Mouse (Mus musculus) heart, adult 2 months (tissue): Measurements from ENCODE around the gene Rasa3. TPM values are rescaled to one million over a fixed set of nuclear protein-coding genes. Genes with fewer than 3 reads are reported as not detected.

Experiments used
- DNase-seq, 2 experiments: peaks; one replicate each; pipeline ENCODE4 v3.0.0; 2021
- H3K27ac ChIP-seq: fragments of 200-600 bp; 2 replicates; pipeline ENCODE4 v1.8.1; 2022
- H3K27me3 ChIP-seq: fragments of 200-500 bp; 2 replicates; pipeline ENCODE4 v1.6.1; 2012; ENCODE audit warnings: mild to moderate bottlenecking, low read length, inconsistent platforms, mixed read lengths; ENCODE audit not compliant: control insufficient read depth, insufficient read depth
- H3K36me3 ChIP-seq: fragments of 200-500 bp; 2 replicates; pipeline ENCODE4 v1.6.1; 2012; ENCODE audit warnings: low read length, inconsistent platforms; ENCODE audit not compliant: control insufficient read depth, insufficient read depth
- H3K4me1 ChIP-seq: fragments of 200-500 bp; 2 replicates; pipeline ENCODE4 v1.6.1; 2011; ENCODE audit warnings: low read length; ENCODE audit not compliant: control insufficient read depth, insufficient read depth
- H3K4me3 ChIP-seq: fragments of 200-600 bp; 2 replicates; pipeline ENCODE4 v1.8.1; 2022
- H3K79me2 ChIP-seq: fragments of 200-500 bp; replicated peaks from 2 replicates; pipeline ENCODE4 v1.6.1; 2012; ENCODE audit warnings: mild to moderate bottlenecking, inconsistent platforms, low read length, moderate library complexity, mixed read lengths; ENCODE audit not compliant: control insufficient read depth, insufficient read depth
- H3K9ac ChIP-seq: fragments of 200-500 bp; 2 replicates; pipeline ENCODE4 v1.6.1; 2012; ENCODE audit warnings: low read depth, mild to moderate bottlenecking, control low read depth, inconsistent platforms, low read length, mixed read lengths
- CTCF ChIP-seq: fragments of 200-600 bp; IDR thresholded peaks from 2 replicates; pipeline ENCODE4 v1.8.1; 2022; ENCODE audit warnings: antibody characterized with exemption, mild to moderate bottlenecking, moderate library complexity
- EP300 ChIP-seq: fragments of 200-500 bp; IDR thresholded peaks from 2 replicates; pipeline ENCODE4 v1.6.1; 2011; ENCODE audit warnings: low read depth, low read length, control low read depth; ENCODE audit not compliant: insufficient read depth
- POLR2A ChIP-seq: fragments of 200-500 bp; IDR thresholded peaks from 2 replicates; pipeline ENCODE4 v1.6.1; 2011; ENCODE audit warnings: mild to moderate bottlenecking, low read depth, low read length, control low read depth; ENCODE audit not compliant: insufficient read depth
- WGBS: fragments of 180-500 bp; shearing (Covaris S2); methylation state at CpG from one replicate; pipeline ENCODE4 v1.1.7; 2018; 5-methylcytosine and 5-hydroxymethylcytosine counted together
- intact Hi-C: fragments of 180-260 bp; cut with DNase I; formaldehyde crosslinking; loops from one replicate; pipeline ENCODE4 v1.15.1; 2025
- long read RNA-seq: library from polyadenylated mRNA; stranded (forward); transcript quantifications from one replicate; pipeline ENCODE4 v2.0.0, GENCODE M21; 2021
- polyA plus RNA-seq: library from polyadenylated mRNA; depleted of rRNA; stranded (reverse); fragments of >200 nt; gene quantifications from 2 replicates; pipeline ENCODE4 v1.2.3, GENCODE M21; 2012; rRNA removed
- total RNA-seq, 2 experiments: library from RNA; stranded (reverse); gene quantifications; 2 replicates each; pipeline ENCODE4 v1.2.3; 2021

Gene Rasa3
- total RNA-seq (10 to 100 TPM; 14.6 to 16.9 TPM), polyA plus RNA-seq (16.5 and 16.8 TPM in 2 replicates)
- long read RNA-seq, full-length matches to known transcripts: 11 of 15 reads
- long read RNA-seq, partial matches to known transcripts: 3 of 15 reads
- long read RNA-seq, other reads (novel, unspliced or antisense): 1 of 15 reads

DNA sequence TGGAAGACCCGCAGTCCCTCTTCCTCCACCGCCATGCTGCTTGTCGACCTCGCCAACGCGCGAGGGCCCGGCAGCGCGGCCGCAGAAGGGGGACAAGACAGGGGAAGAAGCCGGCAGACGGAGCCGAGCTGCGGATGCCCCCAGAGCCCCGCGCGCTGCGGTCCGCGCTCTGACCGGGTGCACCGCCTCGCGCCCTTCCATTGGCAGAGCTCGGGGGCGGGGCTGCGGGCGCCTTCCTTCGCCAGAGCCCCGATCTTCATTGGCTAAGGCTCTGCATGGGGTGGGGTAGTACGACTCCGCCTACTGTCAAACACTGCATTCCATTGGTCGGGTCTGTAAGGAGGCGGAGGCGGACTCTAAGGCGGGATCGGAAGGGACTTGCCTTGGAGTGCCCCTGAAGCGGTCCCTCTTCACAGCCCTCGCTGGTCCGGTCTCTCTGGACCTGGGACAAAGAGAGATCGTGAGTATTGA is at the start of gene Rasa3:
TSS of gene Rasa3 (minus strand) at position 191 of the 471 bp plus-strand sequence.
- under 1% methylated on average over 42 of the region's 42 CpGs for WGBS
- peak within 1 kb of the TSS; percentile 97 for H3K9ac ChIP-seq
- peaks cover 16% of the 10 kb centered on the region for H3K4me1 ChIP-seq
- no peaks in the 10 kb centered on the region for H3K79me2 ChIP-seq
- peak within 1 kb of the TSS; percentile 97 for H3K4me3 ChIP-seq
- peak within 1 kb of the TSS; percentile 90 for H3K27ac ChIP-seq
- intact Hi-C loops: loop anchor here (2.0 to 5.0 kb wide), 3 partner anchors 75 to 127 kb away; no protein-coding TSS in a partner anchor
- H3K27me3 ChIP-seq: no peaks in the 10 kb centered on the region
- no peaks in the 10 kb centered on the region for H3K36me3 ChIP-seq
- TF ChIP-seq EP300: no peak
- peak; percentile 85 for TF ChIP-seq POLR2A
- no peak for TF ChIP-seq CTCF
- peak; percentile 95 to 98 for DNase-seq

- no peak overlapping the region for H3K9ac ChIP-seq
- no peaks in the 10 kb centered on the region for H3K36me3 ChIP-seq
- DNase-seq: peak; percentile 27 to 43
- no peak overlapping the region for H3K4me3 ChIP-seq
- no peaks in the 10 kb centered on the region for H3K79me2 ChIP-seq
- intact Hi-C loops: loop anchor here (5.0 kb wide), 2 partner anchors 128 to 173 kb away; no protein-coding TSS in a partner anchor
- no peaks in the 10 kb centered on the region for H3K27me3 ChIP-seq
- peak; percentile 88 for TF ChIP-seq CTCF
- TF ChIP-seq EP300: no peak
- TF ChIP-seq POLR2A: no peak
- no peaks in the 10 kb centered on the region for H3K4me1 ChIP-seq
- H3K27ac ChIP-seq: no peak overlapping the region
These were observed 48.3 kb upstream of the Rasa3 start for GRCm38 (mm10) chr8:13725722-13726121.

GRCm38 (mm10) chr8:13718980-13719379 is 41.6 kb upstream of the Rasa3 start:
- no peaks in the 10 kb centered on the region for H3K79me2 ChIP-seq
- no peaks in the 10 kb centered on the region for H3K4me1 ChIP-seq
- H3K4me3 ChIP-seq: no peak overlapping the region
- H3K36me3 ChIP-seq: no peaks in the 10 kb centered on the region
- no peak for DNase-seq
- TF ChIP-seq CTCF: no peak
- TF ChIP-seq EP300: no peak
- H3K9ac ChIP-seq: no peak overlapping the region
- no peak overlapping the region for H3K27ac ChIP-seq
- intact Hi-C loops: no loop called here
- WGBS: 89% methylated on average over 8 of the region's 8 CpGs
- H3K27me3 ChIP-seq: no peaks in the 10 kb centered on the region

DNA sequence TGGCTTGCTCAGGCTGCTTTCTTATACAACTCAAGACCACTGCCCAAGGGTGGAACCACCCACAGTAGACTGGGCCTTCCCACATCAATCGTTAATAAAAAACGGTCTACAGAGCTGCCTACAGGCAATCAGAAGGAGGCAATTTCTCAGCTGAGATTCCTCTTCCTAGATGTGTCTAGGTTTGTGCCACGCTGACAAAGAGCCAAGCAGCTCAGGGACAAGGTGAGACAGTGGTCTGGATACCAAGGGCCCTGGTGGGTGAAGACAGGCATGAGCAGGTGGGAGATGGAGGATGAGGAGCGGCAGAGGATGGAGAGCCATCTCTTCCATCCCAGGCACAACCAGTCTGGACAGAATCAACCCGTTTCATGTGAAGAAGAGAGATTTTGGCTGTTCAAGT is 31.1 kb upstream of the Rasa3 start:
- Histone ChIP-seq H3K4me1 (no peaks in the 10 kb centered on the region), H3K79me2 (no peaks in the 10 kb centered on the region), H3K36me3 (no peaks in the 10 kb centered on the region), H3K4me3 (no peak overlapping the region), H3K27me3 (no peaks in the 10 kb centered on the region), H3K27ac (no peak overlapping the region), H3K9ac (no peak overlapping the region)
- TF ChIP-seq CTCF (no peak), POLR2A (no peak), EP300 (no peak)
- DNase-seq: no peak
- 90% methylated on average over 5 of the region's 5 CpGs for WGBS
- intact Hi-C loops: no loop called here

GRCm38 (mm10) chr8:13706918-13707317 is 29.5 kb upstream of the Rasa3 start:
- Histone ChIP-seq H3K9ac (no peak overlapping the region), H3K4me1 (no peaks in the 10 kb centered on the region), H3K4me3 (no peak overlapping the region), H3K79me2 (no peaks in the 10 kb centered on the region), H3K27ac (no peak overlapping the region), H3K27me3 (no peaks in the 10 kb centered on the region), H3K36me3 (no peaks in the 10 kb centered on the region)
- TF ChIP-seq EP300: no peak
- TF ChIP-seq POLR2A: no peak
- TF ChIP-seq CTCF: no peak
- DNase-seq: no peak
- WGBS: 82% methylated on average over 5 of the region's 5 CpGs
- intact Hi-C loops: no loop called here

GRCm38 (mm10) chr8:13705668-13706067 is 28.3 kb upstream of the Rasa3 start, which contains the start of gene Cfap97d2:
Gene Cfap97d2, plus strand, starts transcription at chr8:13705889.
- Histone ChIP-seq H3K36me3 (no peaks in the 10 kb centered on the region), H3K27ac (no peak within 1 kb of the TSS), H3K27me3 (no peaks in the 10 kb centered on the region), H3K4me3 (no peak within 1 kb of the TSS), H3K4me1 (no peaks in the 10 kb centered on the region), H3K79me2 (no peaks in the 10 kb centered on the region), H3K9ac (no peak within 1 kb of the TSS)
- no peak for TF ChIP-seq CTCF
- no peak for TF ChIP-seq POLR2A
- no peak for TF ChIP-seq EP300
- 32% methylated on average over 5 of the region's 5 CpGs for WGBS
- peak; percentile 47 to 50 for DNase-seq
- intact Hi-C loops: no loop called here
